Mouse (Mus musculus) megakaryocyte, embryonic 14.5 days (primary cell): ENCODE results near the gene Agap1.

Experiments
- FLI1 ChIP-seq: IDR thresholded peaks from 2 replicates; pipeline ENCODE4 v1.6.1; 2012; ENCODE audit warnings: low read length, inconsistent platforms, mixed read lengths
- GATA1 ChIP-seq: IDR thresholded peaks from 3 replicates; pipeline ENCODE4 v1.6.1; 2012; ENCODE audit warnings: mixed read lengths, low read length, inconsistent platforms, borderline replicate concordance

- no peak for TF ChIP-seq GATA1
- no peak for TF ChIP-seq FLI1
These were observed 4.5 kb upstream of the Agap1 start for GRCm38 (mm10) chr1:89450139-89450538.
